Mouse (Mus musculus) hindbrain, embryonic 11.5 days (tissue): ENCODE measurements around the gene Fam213b. TPM values are rescaled to one million over a fixed set of nuclear protein-coding genes. Genes with fewer than 3 reads are reported as not detected.

Source experiments
- ATAC-seq: fragments of 200-750 bp; cut with Nextera tagmentation; 2 replicates; pipeline ENCODE4 v1.8.0; 2017; ENCODE audit warnings: mild to moderate bottlenecking, moderate TSS enrichment, moderate library complexity; ENCODE audit not compliant: low FRiP score
- DNase-seq: peaks from one replicate; pipeline ENCODE4 v3.0.0-alpha.2; 2015; ENCODE audit warnings: low spot score
- H3K27ac ChIP-seq: fragments of 300-500 bp; sonication (generic); 2 replicates; pipeline ENCODE4 v1.5.1; 2014; ENCODE audit warnings: mild to moderate bottlenecking, low read depth, low read length
- H3K27me3 ChIP-seq: fragments of 300-500 bp; sonication (generic); 2 replicates; pipeline ENCODE4 v1.6.1; 2014; ENCODE audit warnings: mild to moderate bottlenecking, low read length, moderate library complexity, mixed read lengths; ENCODE audit not compliant: control insufficient read depth, insufficient read depth
- H3K36me3 ChIP-seq: fragments of 300-500 bp; sonication (generic); 2 replicates; pipeline ENCODE4 v1.6.1; 2014; ENCODE audit warnings: mild to moderate bottlenecking, low read length, moderate library complexity, mixed read lengths; ENCODE audit not compliant: control insufficient read depth, insufficient read depth
- H3K4me1 ChIP-seq: fragments of 300-500 bp; sonication (generic); replicated peaks from 2 replicates; pipeline ENCODE4 v1.6.1; 2014; ENCODE audit warnings: low read length, mixed read lengths; ENCODE audit not compliant: control insufficient read depth, insufficient read depth
- H3K4me2 ChIP-seq: fragments of 300-500 bp; sonication (generic); replicated peaks from 2 replicates; pipeline ENCODE4 v1.6.1; 2014; ENCODE audit warnings: mild to moderate bottlenecking, low read depth, low read length
- H3K4me3 ChIP-seq: fragments of 300-500 bp; sonication (generic); 2 replicates; pipeline ENCODE4 v1.5.1; 2014; ENCODE audit warnings: low read depth, low read length
- H3K9ac ChIP-seq: fragments of 300-500 bp; sonication (generic); 2 replicates; pipeline ENCODE4 v1.6.1; 2014; ENCODE audit warnings: low read depth, low read length
- H3K9me3 ChIP-seq: fragments of 300-500 bp; sonication (generic); 2 replicates; pipeline ENCODE4 v1.6.1; 2016; ENCODE audit warnings: low read length; ENCODE audit not compliant: control insufficient read depth
- WGBS: fragments of 180-500 bp; shearing (Covaris S2); extraction: QIAGEN DNeasy Blood & Tissue Kit; methylation state at CpG from one replicate; pipeline ENCODE4 v1.1.7; 2014; 5-methylcytosine and 5-hydroxymethylcytosine counted together
- polyA plus RNA-seq: library from polyadenylated mRNA; unstranded; fragments of >200 nt; fragmentation: Nextera tagmentation; extraction: Ambion mirVana; gene quantifications from 2 replicates; pipeline ENCODE4 v1.2.1, GENCODE M21; 2014

Fam213b gene
- polyA plus RNA-seq, 1 experiment from 2014 or later, result 41.4 TPM

- 85% methylated on average over 3 of the region's 3 CpGs for WGBS
- H3K4me1 ChIP-seq, result peaks cover 2% of the 10 kb centered on the region
- no peak for ATAC-seq
Measured at GRCm38 (mm10) chr4:154863436-154863935, 35.4 kb downstream of the Fam213b start.

DNA sequence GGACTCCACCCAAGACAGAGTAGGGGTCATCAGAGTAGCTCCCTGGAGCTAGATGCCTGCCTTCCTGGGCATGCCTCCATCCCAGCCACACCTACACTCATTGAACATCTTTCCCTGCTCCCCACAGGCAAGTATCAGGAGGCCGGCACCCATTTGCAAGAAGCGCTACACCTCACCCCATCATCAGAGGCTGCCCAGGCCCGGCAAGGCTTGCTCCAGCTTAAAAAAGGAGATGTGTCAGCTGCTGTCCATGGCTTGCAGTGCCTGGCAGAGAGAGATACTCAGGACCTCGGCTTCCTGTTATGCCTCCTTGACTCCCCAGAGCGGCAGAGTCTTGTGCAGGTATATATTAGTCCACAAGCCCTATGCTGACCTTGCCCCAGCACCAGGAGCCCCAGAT is 37.0 kb downstream of the Fam213b start:
- H3K27me3 ChIP-seq, result no peaks in the 10 kb centered on the region
- no peak for ATAC-seq
- no peak overlapping the region for H3K4me3 ChIP-seq
- peaks cover 2% of the 10 kb centered on the region for H3K4me1 ChIP-seq
- no peak for DNase-seq
- H3K27ac ChIP-seq, result no peak overlapping the region
- no peaks in the 10 kb centered on the region for H3K36me3 ChIP-seq
- no peak overlapping the region for H3K4me2 ChIP-seq
- no peak overlapping the region for H3K9ac ChIP-seq
- 72% methylated on average over 5 of the region's 5 CpGs for WGBS
- H3K9me3 ChIP-seq, result no peaks in the 10 kb centered on the region

More at GRCm38 (mm10) chr4:154863436-154863935, 35.4 kb downstream of the Fam213b start:
- Histone ChIP-seq H3K27ac (no peak overlapping the region), H3K27me3 (no peaks in the 10 kb centered on the region), H3K4me3 (no peak overlapping the region), H3K36me3 (no peaks in the 10 kb centered on the region), H3K9ac (no peak overlapping the region), H3K4me2 (no peak overlapping the region), H3K9me3 (no peaks in the 10 kb centered on the region)
- DNase-seq, result no peak

DNA sequence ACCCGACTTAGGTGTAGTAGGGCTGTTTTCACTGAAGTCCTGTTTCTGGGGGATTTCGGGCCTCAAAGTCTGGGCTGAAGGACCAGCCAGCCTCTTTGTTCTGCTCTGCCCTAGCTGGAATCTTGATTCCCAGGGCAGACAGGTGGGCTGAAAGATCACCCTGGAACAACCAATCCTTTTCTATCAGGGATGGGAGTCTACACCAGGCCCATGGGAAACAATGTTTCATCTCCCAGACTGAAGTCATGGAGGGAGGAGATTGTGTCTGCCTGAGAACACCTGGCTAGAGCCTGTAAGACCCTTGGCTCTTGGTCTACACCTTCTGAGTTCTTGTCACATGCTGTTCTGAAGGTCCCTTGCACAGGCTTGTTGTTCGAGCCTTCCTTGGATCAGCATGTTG is 40.3 kb downstream of the Fam213b start:
- no peaks in the 10 kb centered on the region for H3K36me3 ChIP-seq
- no peaks in the 10 kb centered on the region for H3K9me3 ChIP-seq
- WGBS, result 84% methylated on average over 3 of the region's 3 CpGs
- H3K27me3 ChIP-seq, result peaks cover 19% of the 10 kb centered on the region
- DNase-seq, result no peak
- ATAC-seq, result no peak
- H3K4me2 ChIP-seq, result no peak overlapping the region
- H3K4me1 ChIP-seq, result no peaks in the 10 kb centered on the region; the same call in 1 of the 2 replicates
- H3K9ac ChIP-seq, result no peak overlapping the region
- H3K27ac ChIP-seq, result no peak overlapping the region
- H3K4me3 ChIP-seq, result no peak overlapping the region

DNA sequence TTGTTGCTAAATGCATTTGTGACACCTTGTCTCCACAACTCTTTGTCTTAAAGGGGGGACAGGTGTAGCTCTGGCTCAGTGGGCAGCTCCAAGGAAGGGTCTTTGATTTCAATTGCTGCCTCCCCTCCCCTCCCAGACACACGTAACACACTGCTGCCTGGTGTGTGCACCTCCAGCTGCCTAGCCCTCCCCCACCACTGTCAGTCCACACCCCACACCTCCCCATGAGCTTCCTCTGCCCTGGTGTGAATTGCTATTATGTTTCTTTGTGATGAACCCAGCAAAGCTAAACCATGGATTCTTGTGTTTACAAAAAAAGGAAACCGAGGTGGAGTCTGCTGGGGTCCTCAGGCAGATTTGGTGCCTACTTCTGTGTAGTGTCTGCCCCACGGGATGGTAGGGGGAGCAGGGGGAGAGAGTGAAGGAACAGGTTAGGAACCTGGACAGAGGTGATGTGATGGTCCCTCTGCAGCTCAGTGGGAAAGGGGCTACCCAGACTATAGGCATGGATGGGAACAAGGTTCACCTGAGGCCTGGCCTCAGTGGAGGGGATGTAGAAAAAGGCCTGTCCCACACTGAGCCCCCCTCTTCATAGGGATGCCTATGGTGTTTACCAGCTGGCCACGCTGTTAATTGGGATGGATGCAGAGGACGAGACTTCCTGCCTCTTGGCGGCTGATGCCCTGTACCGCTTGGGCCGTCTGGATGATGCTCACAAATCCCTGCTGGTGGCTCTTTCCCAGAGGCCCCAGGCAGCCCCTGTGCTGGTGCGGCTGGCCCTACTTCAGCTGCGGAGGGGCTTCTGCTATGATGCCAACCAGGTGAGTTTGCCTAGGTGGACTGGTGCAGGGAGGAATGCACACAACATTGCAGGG is 41.3 kb downstream of the Fam213b start:
- Histone ChIP-seq H3K36me3 (no peaks in the 10 kb centered on the region), H3K9ac (no peak overlapping the region), H3K4me2 (no peak overlapping the region), H3K27me3 (peaks cover 19% of the 10 kb centered on the region), H3K4me1 (no peaks in the 10 kb centered on the region; the same call in 1 of the 2 replicates), H3K9me3 (no peaks in the 10 kb centered on the region), H3K4me3 (no peak overlapping the region), H3K27ac (no peak overlapping the region)
- no peak for DNase-seq
- no peak for ATAC-seq
- WGBS, result 76% methylated on average over 10 of the region's 10 CpGs

DNA sequence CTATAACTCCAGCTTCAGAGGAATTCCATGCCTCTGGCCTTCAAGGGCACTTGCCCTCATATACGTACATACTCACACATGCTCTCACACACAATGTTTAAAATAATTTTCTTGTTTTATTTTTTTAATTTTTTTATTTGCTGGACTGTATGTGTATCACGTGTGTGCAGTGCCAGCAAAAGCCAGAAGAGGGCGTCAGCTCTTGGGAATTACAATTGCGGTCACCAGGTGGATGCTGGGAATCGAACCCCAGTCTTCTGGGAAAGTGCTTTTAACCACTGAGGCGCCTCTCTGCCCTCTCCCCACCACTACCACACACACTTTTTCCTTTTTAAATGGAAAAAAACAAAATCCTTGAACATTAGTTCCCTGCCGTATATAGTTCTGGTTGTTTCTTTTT is 42.1 kb downstream of the Fam213b start:
- peaks cover 19% of the 10 kb centered on the region for H3K27me3 ChIP-seq
- no peaks in the 10 kb centered on the region for H3K36me3 ChIP-seq
- H3K4me3 ChIP-seq, result no peak overlapping the region
- peak; percentile 8; the same call in 1 of the 2 replicates for ATAC-seq
- no peaks in the 10 kb centered on the region for H3K9me3 ChIP-seq
- no peak for DNase-seq
- no peak overlapping the region for H3K4me2 ChIP-seq
- WGBS, result 91% methylated on average over 7 of the region's 7 CpGs
- H3K4me1 ChIP-seq, result no peaks in the 10 kb centered on the region; the same call in 1 of the 2 replicates
- no peak overlapping the region for H3K27ac ChIP-seq
- no peak overlapping the region for H3K9ac ChIP-seq

DNA sequence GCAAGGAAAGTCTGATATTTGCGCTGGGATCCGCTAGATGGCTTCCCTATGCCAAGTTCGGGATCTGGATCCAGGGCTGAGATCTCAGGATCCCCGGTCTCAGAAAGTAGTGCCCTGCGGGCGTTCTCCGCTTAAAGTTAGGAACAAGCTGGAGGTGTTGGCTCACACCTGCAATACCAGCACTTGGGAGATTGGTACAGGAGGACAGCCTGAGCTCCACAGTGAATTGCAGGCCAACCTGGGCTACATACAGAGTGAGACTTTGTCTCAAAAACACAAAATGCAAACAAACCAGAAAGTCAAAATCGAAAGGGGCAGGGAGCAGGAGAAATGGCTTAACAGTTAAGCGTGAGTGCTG is 42.5 kb downstream of the Fam213b start:
- H3K27me3 ChIP-seq, result peaks cover 19% of the 10 kb centered on the region
- DNase-seq (no peak), ATAC-seq (peak; percentile 41; the same call in 1 of the 2 replicates)
- no peaks in the 10 kb centered on the region for H3K36me3 ChIP-seq
- no peak overlapping the region for H3K27ac ChIP-seq
- H3K9ac ChIP-seq, result peak overlapping the region; percentile 42
- no peaks in the 10 kb centered on the region for H3K9me3 ChIP-seq
- WGBS, result 18% methylated on average over 9 of the region's 9 CpGs
- no peaks in the 10 kb centered on the region; the same call in 1 of the 2 replicates for H3K4me1 ChIP-seq
- H3K4me2 ChIP-seq, result peak overlapping the region; percentile 92
- H3K4me3 ChIP-seq, result peak overlapping the region; percentile 47

DNA sequence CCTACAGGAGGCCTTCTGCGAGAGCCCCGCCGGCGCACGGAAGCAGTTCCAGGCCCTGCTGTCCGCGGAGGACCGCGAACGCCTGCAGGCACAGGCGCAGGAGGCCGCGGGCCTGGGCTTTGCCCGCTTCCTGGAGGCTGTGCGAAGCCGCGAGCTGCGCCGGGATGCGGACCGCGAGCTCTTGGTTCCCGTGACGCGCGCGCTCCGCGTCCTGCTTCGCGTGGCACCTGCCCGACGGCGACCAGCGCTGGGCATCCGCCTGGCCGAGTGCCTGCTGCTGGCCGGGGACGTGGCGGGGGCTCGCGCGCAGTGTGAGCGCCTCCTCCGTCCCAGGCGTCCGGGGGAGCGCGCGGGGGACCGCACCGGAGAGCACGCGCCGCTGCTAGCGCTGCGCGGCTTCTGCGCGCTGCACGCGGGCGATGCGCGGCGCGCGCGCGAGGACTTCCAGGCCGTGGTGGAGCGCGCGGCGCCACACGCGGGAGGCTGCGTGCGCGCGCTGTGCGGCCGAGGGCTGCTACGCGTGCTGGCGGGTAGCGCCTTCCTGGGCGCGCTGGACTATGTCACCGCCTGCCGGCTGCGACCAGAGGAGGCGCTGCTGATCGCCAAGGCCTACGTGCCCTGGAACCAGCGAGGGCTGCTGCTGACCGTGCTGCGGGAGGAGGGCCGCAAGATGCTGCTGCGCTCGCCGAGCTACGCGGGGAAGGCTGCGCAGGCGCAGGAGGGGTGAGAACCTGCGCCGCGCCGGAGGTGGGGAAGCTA is 43.0 kb downstream of the Fam213b start:
- peaks cover 19% of the 10 kb centered on the region for H3K27me3 ChIP-seq
- no peaks in the 10 kb centered on the region for H3K36me3 ChIP-seq
- peak overlapping the region; percentile 64 for H3K9ac ChIP-seq
- peak overlapping the region; percentile 47 for H3K4me3 ChIP-seq
- DNase-seq (peak; percentile 94), ATAC-seq (peak; percentile 97)
- H3K4me2 ChIP-seq, result peak overlapping the region; percentile 92
- no peaks in the 10 kb centered on the region for H3K9me3 ChIP-seq
- H3K4me1 ChIP-seq, result no peaks in the 10 kb centered on the region; the same call in 1 of the 2 replicates
- H3K27ac ChIP-seq, result peak overlapping the region; percentile 51; the same call in 1 of the 2 replicates
- WGBS, result under 1% methylated on average over 107 of the region's 110 CpGs

- H3K9me3 ChIP-seq, result no peaks in the 10 kb centered on the region
- H3K4me2 ChIP-seq, result peak overlapping the region; percentile 92
- H3K4me1 ChIP-seq, result no peaks in the 10 kb centered on the region; the same call in 1 of the 2 replicates
- no peaks in the 10 kb centered on the region for H3K36me3 ChIP-seq
- DNase-seq (no peak), ATAC-seq (no peak)
- H3K9ac ChIP-seq, result no peak overlapping the region
- H3K27me3 ChIP-seq, result peaks cover 19% of the 10 kb centered on the region
- WGBS, result 67% methylated on average over 12 of the region's 12 CpGs
- no peak overlapping the region for H3K27ac ChIP-seq
- H3K4me3 ChIP-seq, result no peak overlapping the region
Measured at GRCm38 (mm10) chr4:154854676-154855345, 44.1 kb downstream of the Fam213b start.
